Mouse (Mus musculus) limb, embryonic 12.5 days (tissue): Measurements from ENCODE around the gene Srek1ip1. TPM values are rescaled to one million over a fixed set of nuclear protein-coding genes. Genes with fewer than 3 reads are reported as not detected.
A peak's percentile ranks its signal among the peaks of the same experiment; 100 is the strongest.

ENCODE experiments used
- ATAC-seq: fragments of 200-750 bp; cut with Nextera tagmentation; 2 replicates; pipeline ENCODE4 v1.8.0; 2017; ENCODE audit warnings: low read depth, moderate TSS enrichment; ENCODE audit not compliant: insufficient number of reproducible peaks, insufficient read depth, low FRiP score, low TSS enrichment
- H3K27ac ChIP-seq: fragments of 300-500 bp; sonication (generic); 2 replicates; pipeline ENCODE4 v1.5.1; 2016; ENCODE audit warnings: mild to moderate bottlenecking, moderate library complexity
- H3K27me3 ChIP-seq: fragments of 300-500 bp; sonication (generic); 2 replicates; pipeline ENCODE4 v1.6.1; 2016; ENCODE audit warnings: mild to moderate bottlenecking, moderate library complexity
- H3K36me3 ChIP-seq: fragments of 300-500 bp; sonication (generic); 2 replicates; pipeline ENCODE4 v1.6.1; 2016; ENCODE audit warnings: mild to moderate bottlenecking, moderate library complexity
- H3K4me1 ChIP-seq: fragments of 300-500 bp; sonication (generic); replicated peaks from 2 replicates; pipeline ENCODE4 v1.6.1; 2016
- H3K4me2 ChIP-seq: fragments of 300-500 bp; sonication (generic); 2 replicates; pipeline ENCODE4 v1.6.1; 2016; ENCODE audit warnings: mild to moderate bottlenecking, moderate library complexity
- H3K4me3 ChIP-seq: fragments of 300-500 bp; sonication (generic); replicated peaks from 2 replicates; pipeline ENCODE4 v1.5.1; 2016; ENCODE audit warnings: mild to moderate bottlenecking
- H3K9ac ChIP-seq: fragments of 300-500 bp; sonication (generic); replicated peaks from 2 replicates; pipeline ENCODE4 v1.6.1; 2016; ENCODE audit warnings: mild to moderate bottlenecking, moderate library complexity
- H3K9me3 ChIP-seq: fragments of 300-500 bp; sonication (generic); 2 replicates; pipeline ENCODE4 v1.6.1; 2016; ENCODE audit warnings: mild to moderate bottlenecking, moderate library complexity
- WGBS: fragments of 180-500 bp; shearing (Covaris S2); methylation state at CpG from one replicate; pipeline ENCODE4 v1.1.7; 2016; 5-methylcytosine and 5-hydroxymethylcytosine counted together
- polyA plus RNA-seq: library from polyadenylated mRNA; unstranded; fragments of >200 nt; fragmentation: Nextera tagmentation; extraction: Ambion mirVana; gene quantifications from 2 replicates; pipeline ENCODE4 v1.2.1, GENCODE M21; 2016

Srek1ip1 gene
- polyA plus RNA-seq, 1 experiment from 2014 or later, result 26.8 TPM

DNA sequence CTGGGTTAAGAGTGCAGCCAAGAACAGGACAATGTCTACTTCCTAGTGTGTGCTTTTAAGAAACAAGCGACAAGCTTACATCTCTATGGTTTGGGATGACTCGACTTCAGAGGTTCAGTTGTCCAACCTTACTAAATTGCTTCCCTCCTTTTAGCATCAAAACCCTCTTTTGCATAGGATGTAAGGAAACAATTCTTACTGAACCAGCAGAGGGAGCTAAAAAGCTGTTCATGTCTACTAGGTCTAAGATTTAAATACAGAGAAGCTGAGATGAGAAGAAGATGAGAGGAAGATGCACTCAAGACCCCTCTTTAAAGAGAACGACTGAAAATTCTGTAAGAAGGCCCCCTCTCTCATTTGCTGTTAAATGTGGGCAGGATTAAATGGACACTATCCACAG is 13.4 kb downstream of the Srek1ip1 start:
- Histone ChIP-seq H3K4me2 (no peak overlapping the region), H3K4me1 (no peaks in the 10 kb centered on the region), H3K9ac (no peak overlapping the region), H3K27me3 (no peaks in the 10 kb centered on the region), H3K27ac (no peak overlapping the region), H3K4me3 (no peak overlapping the region), H3K36me3 (peaks cover 41% of the 10 kb centered on the region), H3K9me3 (no peaks in the 10 kb centered on the region)
- no peak for ATAC-seq
- WGBS, result 60% methylated on average over 3 of the region's 3 CpGs

DNA sequence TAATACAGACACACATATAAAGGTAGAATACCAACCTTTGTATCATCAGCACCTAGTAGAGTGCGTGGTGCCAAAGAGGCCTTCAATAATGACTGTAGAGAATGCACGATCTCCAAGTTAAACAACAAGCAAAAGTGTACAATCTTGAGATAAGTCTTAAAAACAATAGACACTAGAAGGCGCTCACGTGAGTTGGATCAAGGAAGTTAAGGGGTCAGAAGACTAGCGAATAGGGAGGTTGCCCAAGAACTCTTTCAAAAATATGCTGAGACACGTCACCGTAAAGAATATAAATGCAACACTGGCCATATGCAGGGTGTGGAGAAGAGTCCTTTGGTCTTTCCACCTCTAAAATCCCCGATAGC is 24.0 kb downstream of the Srek1ip1 start:
- Histone ChIP-seq H3K9me3 (no peaks in the 10 kb centered on the region), H3K4me2 (peak overlapping the region; percentile 67), H3K27me3 (no peaks in the 10 kb centered on the region), H3K27ac (peak overlapping the region; percentile 54; the same call in 1 of the 2 replicates), H3K36me3 (peaks cover 17% of the 10 kb centered on the region; the same call in 1 of the 2 replicates), H3K4me1 (peaks cover 11% of the 10 kb centered on the region), H3K9ac (peak overlapping the region; percentile 86), H3K4me3 (peak overlapping the region; percentile 70)
- ATAC-seq, result no peak
- WGBS, result 11% methylated on average over 8 of the region's 8 CpGs

DNA sequence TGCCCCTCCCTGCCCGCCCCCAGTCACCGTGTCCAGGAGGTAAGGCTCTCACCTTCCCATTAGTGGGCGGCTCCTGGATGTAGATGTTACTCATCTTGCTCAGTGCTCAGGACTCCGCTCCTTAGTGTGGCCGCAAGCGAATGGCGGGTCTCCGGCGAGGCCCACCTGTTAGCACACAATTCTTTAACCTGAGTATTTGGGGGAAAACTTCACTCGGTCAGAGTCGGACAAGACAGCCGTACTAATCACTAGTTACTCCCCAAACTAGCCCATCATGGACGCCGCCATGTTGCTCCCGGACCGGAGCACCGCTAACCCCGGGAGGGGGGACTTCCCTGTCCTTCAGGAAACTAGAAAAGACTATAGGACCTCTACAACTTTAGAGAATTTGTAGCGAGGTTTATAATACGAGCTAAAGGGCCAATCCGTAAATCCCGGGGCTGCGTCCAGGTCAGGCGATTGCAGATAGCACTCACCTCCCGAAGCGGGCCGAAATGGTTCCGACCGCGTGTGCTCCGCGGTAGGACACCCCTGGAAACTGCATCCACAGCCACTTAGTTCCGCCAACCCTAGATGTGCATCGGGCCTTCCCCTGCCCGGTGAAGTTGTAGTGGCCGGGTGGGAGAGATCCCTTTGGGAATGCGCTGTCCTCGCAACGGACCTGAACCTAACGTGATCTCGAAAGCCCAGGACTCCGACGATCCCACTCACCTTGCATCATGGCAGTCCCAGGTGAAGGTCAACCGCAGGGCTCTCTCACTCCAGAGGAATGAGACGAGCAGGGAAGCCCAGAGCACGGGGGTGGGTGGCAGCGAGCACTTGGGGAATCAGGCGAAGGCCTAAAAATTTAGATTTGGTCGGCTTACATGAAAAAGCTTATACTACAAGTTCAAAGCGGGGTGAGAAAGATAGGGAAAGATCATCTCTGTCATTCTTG is 24.6 kb downstream of the Srek1ip1 start, which contains the start of gene Cwc27:
Cwc27 (minus strand) TSS at position 508 of the 937 bp plus-strand sequence.
- H3K4me3 ChIP-seq, result peak within 1 kb of the TSS; percentile 70
- H3K9ac ChIP-seq, result peak within 1 kb of the TSS; percentile 86
- ATAC-seq, result peak; percentile 90
- H3K27me3 ChIP-seq, result no peaks in the 10 kb centered on the region
- peaks cover 14% of the 10 kb centered on the region; the same call in 1 of the 2 replicates for H3K36me3 ChIP-seq
- H3K4me2 ChIP-seq, result peak within 1 kb of the TSS; percentile 67
- H3K4me1 ChIP-seq, result peaks cover 11% of the 10 kb centered on the region
- WGBS, result under 1% methylated on average over 50 of the region's 50 CpGs
- H3K27ac ChIP-seq, result peak within 1 kb of the TSS; percentile 54
- no peaks in the 10 kb centered on the region for H3K9me3 ChIP-seq

DNA sequence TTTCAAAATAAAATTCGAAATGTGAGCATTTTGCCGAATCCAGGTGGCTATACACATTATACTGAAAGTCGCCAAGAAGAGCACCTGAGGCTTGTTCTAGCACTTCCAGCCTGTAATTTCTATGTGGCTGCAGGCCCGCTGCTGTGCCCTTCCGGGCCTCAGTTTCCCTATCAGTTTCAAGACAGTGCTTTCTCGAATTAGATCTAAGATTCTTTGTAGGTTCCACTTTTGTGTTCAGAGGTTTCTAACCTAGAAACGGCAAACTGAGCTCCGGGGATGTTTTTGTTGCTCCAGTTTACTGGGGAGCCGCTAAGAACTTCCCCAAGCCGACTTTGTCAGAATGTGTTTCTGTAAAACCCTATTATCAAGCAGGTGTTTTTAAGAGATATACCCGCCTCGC is 25.4 kb downstream of the Srek1ip1 start:
- H3K9ac ChIP-seq, result peak overlapping the region; percentile 86
- peak overlapping the region; percentile 70 for H3K4me3 ChIP-seq
- H3K27me3 ChIP-seq, result no peaks in the 10 kb centered on the region
- peaks cover 12% of the 10 kb centered on the region; the same call in 1 of the 2 replicates for H3K36me3 ChIP-seq
- 56% methylated on average over 12 of the region's 12 CpGs for WGBS
- no peak for ATAC-seq
- no peaks in the 10 kb centered on the region for H3K9me3 ChIP-seq
- H3K4me1 ChIP-seq, result peaks cover 19% of the 10 kb centered on the region
- H3K27ac ChIP-seq, result no peak overlapping the region
- H3K4me2 ChIP-seq, result peak overlapping the region; percentile 67

DNA sequence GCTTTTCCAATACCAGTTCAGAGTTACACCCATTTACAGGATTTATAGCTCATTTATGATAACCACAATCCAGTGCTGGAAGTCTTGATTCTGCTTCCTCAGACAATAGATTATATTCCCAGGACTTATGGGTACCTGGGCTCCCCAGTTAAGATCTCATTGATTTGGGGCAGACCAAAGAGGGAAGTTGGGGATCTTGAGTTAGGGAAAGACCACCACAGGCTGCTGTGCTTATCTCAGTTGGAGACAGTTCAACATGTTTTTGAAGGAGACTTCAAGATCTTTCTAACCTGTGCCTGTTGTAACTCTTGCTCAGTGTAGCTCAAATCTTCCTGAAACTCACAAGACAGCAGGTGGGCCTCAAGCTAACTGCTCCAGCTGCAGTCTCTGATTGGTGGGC is 28.9 kb downstream of the Srek1ip1 start:
- Histone ChIP-seq H3K9me3 (no peaks in the 10 kb centered on the region), H3K9ac (no peak overlapping the region), H3K27me3 (no peaks in the 10 kb centered on the region), H3K36me3 (peaks cover 16% of the 10 kb centered on the region; the same call in 1 of the 2 replicates), H3K27ac (no peak overlapping the region), H3K4me2 (no peak overlapping the region), H3K4me1 (peaks cover 19% of the 10 kb centered on the region), H3K4me3 (no peak overlapping the region)
- no peak for ATAC-seq

DNA sequence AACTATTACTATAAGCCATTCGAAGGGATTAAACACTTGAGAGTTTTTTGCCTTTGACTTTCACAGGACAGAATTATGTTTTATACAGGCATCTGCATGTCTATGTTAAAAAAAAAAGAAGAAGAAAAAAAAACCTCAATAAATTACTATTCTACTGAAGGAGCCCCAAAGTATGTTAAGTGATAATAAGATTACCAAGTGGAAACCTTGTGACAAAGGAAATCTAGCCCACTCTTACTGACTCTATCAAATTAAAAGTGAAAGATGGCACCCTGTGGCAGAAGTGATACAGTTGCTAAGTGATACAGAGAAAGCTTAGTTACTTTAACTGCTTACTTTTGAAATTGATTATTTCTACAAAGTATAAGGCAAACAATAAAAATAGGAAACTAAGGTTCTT is 29.6 kb downstream of the Srek1ip1 start:
- H3K4me2 ChIP-seq, result peak overlapping the region; percentile 33
- WGBS, result 82% methylated on average over 1 of the region's 1 CpGs

DNA sequence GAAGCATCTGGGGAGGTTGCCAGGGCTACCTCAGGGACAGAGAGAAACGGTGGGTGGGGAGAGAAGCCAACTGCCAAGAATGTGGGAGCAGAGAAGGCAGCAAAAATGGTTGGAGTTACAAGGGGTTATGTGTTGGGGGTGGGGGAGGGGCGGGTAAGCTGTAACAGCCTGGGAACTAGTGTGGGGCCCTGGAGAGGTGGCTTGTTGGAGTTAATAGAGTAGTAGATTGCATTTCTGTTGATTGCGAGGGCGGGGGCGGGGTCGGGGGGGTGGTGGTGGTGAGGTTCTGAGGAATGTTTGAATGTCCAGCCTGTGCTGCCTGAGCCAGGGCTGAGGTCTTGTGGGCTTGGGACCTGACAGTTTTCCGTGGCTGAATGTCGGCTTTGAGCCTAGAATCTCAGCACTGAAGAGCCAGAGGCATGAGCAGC is 30.1 kb downstream of the Srek1ip1 start:
- WGBS, result 20% methylated on average over 8 of the region's 8 CpGs
- peak overlapping the region; percentile 72 for H3K27ac ChIP-seq
- H3K9ac ChIP-seq, result no peak overlapping the region
- H3K27me3 ChIP-seq, result no peaks in the 10 kb centered on the region
- H3K4me1 ChIP-seq, result peaks cover 19% of the 10 kb centered on the region
- ATAC-seq, result peak; percentile 75
- H3K4me3 ChIP-seq, result no peak overlapping the region
- H3K9me3 ChIP-seq, result no peaks in the 10 kb centered on the region
- peaks cover 23% of the 10 kb centered on the region for H3K36me3 ChIP-seq
- peak overlapping the region; percentile 33 for H3K4me2 ChIP-seq

More for the DNA sequence above, 29.6 kb downstream of the Srek1ip1 start:
- H3K4me1 ChIP-seq, result peaks cover 19% of the 10 kb centered on the region
- peaks cover 17% of the 10 kb centered on the region for H3K36me3 ChIP-seq
- H3K9ac ChIP-seq, result no peak overlapping the region
- no peaks in the 10 kb centered on the region for H3K9me3 ChIP-seq
- no peak for ATAC-seq
- no peak overlapping the region for H3K27ac ChIP-seq
- H3K4me3 ChIP-seq, result no peak overlapping the region
- no peaks in the 10 kb centered on the region for H3K27me3 ChIP-seq

DNA sequence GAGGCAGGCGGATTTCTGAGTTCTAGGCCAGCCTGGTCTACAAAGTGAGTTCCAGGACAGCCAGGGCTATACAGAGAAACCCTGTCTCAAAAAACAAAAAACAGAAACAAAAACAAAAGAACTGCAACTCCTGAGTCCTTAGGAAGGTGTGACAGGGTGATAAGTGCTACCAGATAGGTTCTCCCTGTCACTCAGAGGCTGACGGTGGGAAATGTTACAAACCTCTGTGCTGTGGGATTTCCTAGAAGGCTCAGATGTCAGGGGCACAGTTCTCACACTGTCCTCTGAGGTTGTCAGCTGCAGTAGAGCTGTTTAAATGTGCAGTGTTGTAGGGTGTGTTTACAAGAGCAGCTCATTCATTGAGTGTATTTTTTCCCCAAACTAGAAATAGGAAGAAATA is 33.2 kb downstream of the Srek1ip1 start:
- Histone ChIP-seq H3K36me3 (peaks cover 44% of the 10 kb centered on the region), H3K27me3 (no peaks in the 10 kb centered on the region), H3K4me3 (no peak overlapping the region), H3K4me1 (peaks cover 10% of the 10 kb centered on the region; the same call in 1 of the 2 replicates), H3K9me3 (peaks cover 8% of the 10 kb centered on the region; the same call in 1 of the 2 replicates), H3K27ac (no peak overlapping the region), H3K9ac (no peak overlapping the region), H3K4me2 (no peak overlapping the region)
- WGBS, result 74% methylated on average over 2 of the region's 2 CpGs
- no peak for ATAC-seq

DNA sequence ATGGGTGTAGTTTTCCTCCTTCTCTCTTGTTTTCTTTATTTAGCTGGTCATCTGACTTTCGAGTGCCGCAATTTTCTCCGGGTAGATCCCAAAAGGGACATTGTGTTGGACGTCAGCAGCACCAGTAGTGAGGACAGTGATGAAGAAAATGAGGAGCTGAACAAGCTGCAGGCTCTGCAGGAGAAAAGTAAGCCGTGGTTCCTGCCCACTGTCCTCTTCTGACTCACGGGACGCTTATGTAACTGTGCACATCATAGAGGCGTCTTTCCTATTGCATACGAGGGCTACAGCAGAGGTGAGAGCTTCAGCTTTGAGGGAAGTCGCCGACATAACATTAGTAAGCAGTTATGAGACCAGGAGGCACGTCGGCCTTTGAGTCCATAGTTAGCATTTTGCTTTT is 40.5 kb downstream of the Srek1ip1 start:
- H3K27ac ChIP-seq, result no peak overlapping the region
- H3K4me1 ChIP-seq, result no peaks in the 10 kb centered on the region
- H3K4me3 ChIP-seq, result no peak overlapping the region
- peaks cover 84% of the 10 kb centered on the region for H3K36me3 ChIP-seq
- H3K4me2 ChIP-seq, result no peak overlapping the region
- ATAC-seq, result no peak
- no peaks in the 10 kb centered on the region for H3K27me3 ChIP-seq
- H3K9ac ChIP-seq, result no peak overlapping the region
- WGBS, result 93% methylated on average over 13 of the region's 13 CpGs
- H3K9me3 ChIP-seq, result peaks cover 4% of the 10 kb centered on the region; the same call in 1 of the 2 replicates

DNA sequence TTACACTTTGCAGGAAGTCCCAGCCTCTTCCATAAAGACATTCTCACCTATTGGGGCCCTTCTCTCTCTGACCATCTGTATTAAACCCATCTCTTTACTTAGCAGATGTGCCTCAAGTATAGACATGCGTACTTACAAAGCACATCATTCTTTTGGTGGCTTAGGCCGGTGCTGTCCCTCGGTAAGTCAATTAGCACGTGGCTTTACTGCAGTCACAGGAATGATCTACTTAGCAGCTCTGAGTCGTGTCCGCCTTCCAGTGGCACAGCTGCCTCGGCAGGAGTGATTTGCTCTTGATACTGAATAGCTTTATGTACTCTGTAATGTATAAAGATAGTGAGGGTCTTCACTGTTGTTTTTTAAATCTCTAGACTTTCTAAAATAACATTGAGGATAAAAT is 45.3 kb downstream of the Srek1ip1 start:
- H3K27me3 ChIP-seq, result no peaks in the 10 kb centered on the region
- no peaks in the 10 kb centered on the region for H3K4me1 ChIP-seq
- H3K36me3 ChIP-seq, result peaks cover 46% of the 10 kb centered on the region
- H3K27ac ChIP-seq, result no peak overlapping the region
- no peak overlapping the region for H3K4me3 ChIP-seq
- H3K9me3 ChIP-seq, result no peaks in the 10 kb centered on the region
- no peak overlapping the region for H3K4me2 ChIP-seq
- 64% methylated on average over 7 of the region's 7 CpGs for WGBS
- H3K9ac ChIP-seq, result no peak overlapping the region
- no peak for ATAC-seq

DNA sequence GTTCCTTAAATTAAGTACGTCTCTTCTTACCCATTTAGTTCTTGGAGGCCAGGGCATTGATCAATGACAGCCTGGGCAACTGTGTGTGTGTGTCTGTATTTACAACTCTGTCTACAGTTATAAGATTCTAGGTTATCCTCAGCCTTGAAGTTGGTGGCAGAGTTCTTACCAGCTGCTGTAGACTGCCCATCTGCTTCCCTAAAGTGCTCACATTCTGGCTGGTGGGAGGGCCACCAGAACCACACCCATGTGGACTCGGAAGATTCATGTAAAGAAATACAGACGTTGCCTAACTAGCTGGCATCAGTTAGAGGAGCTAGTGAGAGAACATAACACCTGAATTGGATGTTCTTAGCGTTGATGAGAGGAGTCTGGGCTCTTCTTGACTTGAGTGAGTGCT is 49.7 kb downstream of the Srek1ip1 start:
- ATAC-seq, result no peak
- WGBS, result 64% methylated on average over 4 of the region's 4 CpGs

More for the DNA sequence above, 49.7 kb downstream of the Srek1ip1 start:
- no peaks in the 10 kb centered on the region for H3K9me3 ChIP-seq
- H3K9ac ChIP-seq, result no peak overlapping the region
- no peak overlapping the region for H3K4me2 ChIP-seq
- H3K36me3 ChIP-seq, result peaks cover 13% of the 10 kb centered on the region
- no peak overlapping the region for H3K27ac ChIP-seq
- H3K27me3 ChIP-seq, result no peaks in the 10 kb centered on the region
- H3K4me1 ChIP-seq, result no peaks in the 10 kb centered on the region
- H3K4me3 ChIP-seq, result no peak overlapping the region
